Mouse (Mus musculus): ENCODE measurements at regions not wholly inside any gene's neighbourhood (a gene's known extent, or its start where the extent isn't known, plus 50 kb on each side); places are given as distances from the start of the nearest gene placed in this dataset.
A peak's percentile ranks its signal among the peaks of the same experiment; 100 is the strongest.

DNA sequence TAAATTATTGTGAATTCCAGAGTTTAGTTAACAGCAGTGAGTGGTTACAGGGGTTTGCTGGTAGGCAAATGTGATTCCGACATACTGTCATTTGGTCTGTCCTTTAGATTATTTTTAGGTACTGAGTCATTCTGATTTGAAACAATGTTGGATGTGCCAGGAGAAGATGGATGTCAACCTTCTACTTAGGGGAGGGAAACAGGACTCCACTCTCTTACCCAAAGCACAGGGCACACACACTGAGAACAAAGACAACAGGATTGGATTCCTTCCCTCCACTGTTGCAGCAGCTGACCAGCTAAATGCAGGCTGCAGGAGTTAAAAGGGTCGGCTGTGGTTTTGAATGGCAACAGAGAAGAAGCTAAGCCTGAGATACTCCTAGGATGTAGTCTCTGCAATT, 186.7 kb upstream of the Pter start:
- no peak overlapping the region for H3K4me3 ChIP-seq (ENCODE audit: control insufficient read depth in 1 of 2, insufficient read depth in 1 of 2, low read depth in 1 of 2, low read length in 2 of 2)
- H3K4me2 ChIP-seq (ENCODE audit: low read length) = no peak overlapping the region
- H3K9ac ChIP-seq (ENCODE audit: low read length) = no peak overlapping the region
- no peaks in the 10 kb centered on the region for H3K36me3 ChIP-seq (ENCODE audit: control insufficient read depth, insufficient read depth, low read length)
- peaks cover 4 to 6% of the 10 kb centered on the region in 2 experiments for H3K4me1 ChIP-seq (ENCODE audit: control insufficient read depth in 2 of 2, insufficient read depth in 2 of 2, low read length in 2 of 2)
- peak overlapping the region; percentile 25 to 48; a peak in 2 of 4 replicates for H3K27ac ChIP-seq (replicated peaks in 1 of 2; ENCODE audit: control insufficient read depth in 1 of 2, insufficient read depth in 1 of 2, low read depth in 2 of 2, low read length in 2 of 2)
- H3K9me3 ChIP-seq (ENCODE audit: control insufficient read depth, low read length) = no peaks in the 10 kb centered on the region; the same call in 1 of the 2 replicates
- H3K27me3 ChIP-seq (ENCODE audit: control insufficient read depth, insufficient read depth, low read length) = no peaks in the 10 kb centered on the region
- WGBS = 23% methylated on average over 2 of the region's 2 CpGs
- ATAC-seq (ENCODE audit: insufficient number of reproducible peaks, insufficient read depth, low FRiP score, low read depth) = no peak

DNA sequence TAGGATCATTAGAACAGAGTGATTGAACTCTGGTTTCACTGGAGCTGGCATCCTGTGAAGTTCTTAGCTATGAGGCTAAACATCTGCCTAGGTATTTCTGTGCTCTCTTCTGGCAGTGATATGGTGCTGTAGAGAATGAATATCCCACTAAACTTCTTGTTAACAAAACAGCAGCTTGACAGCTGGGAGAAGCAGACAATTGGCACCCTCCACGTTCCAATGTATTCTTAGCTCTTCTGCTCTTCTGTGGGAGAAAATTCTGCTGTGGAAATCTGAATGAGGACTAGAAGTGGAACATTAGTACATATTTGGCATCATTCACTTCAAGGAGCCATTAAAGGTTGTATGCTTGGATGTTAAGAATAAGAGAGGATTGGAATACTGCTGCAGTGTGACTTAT, 177.0 kb upstream of the Pter start:
- Histone ChIP-seq H3K4me2 (ENCODE audit: low read length) (no peak overlapping the region), H3K4me3 (ENCODE audit: control insufficient read depth in 1 of 2, insufficient read depth in 1 of 2, low read depth in 1 of 2, low read length in 2 of 2) (no peak overlapping the region), H3K4me1 (ENCODE audit: control insufficient read depth in 2 of 2, insufficient read depth in 2 of 2, low read length in 2 of 2) (peaks cover 4 to 16% of the 10 kb centered on the region in 2 experiments; a peak in 2 of 4 replicates), H3K27me3 (ENCODE audit: control insufficient read depth, insufficient read depth, low read length) (no peaks in the 10 kb centered on the region), H3K36me3 (ENCODE audit: control insufficient read depth, insufficient read depth, low read length) (no peaks in the 10 kb centered on the region), H3K9me3 (ENCODE audit: control insufficient read depth, low read length) (no peaks in the 10 kb centered on the region), H3K9ac (ENCODE audit: low read length) (no peak overlapping the region), H3K27ac (replicated peaks in 1 of 2; ENCODE audit: control insufficient read depth in 1 of 2, insufficient read depth in 1 of 2, low read depth in 2 of 2, low read length in 2 of 2) (peak overlapping the region in 1 of 2 experiments; percentile 6; a peak in 1 of 4 replicates)
- no peak for ATAC-seq (ENCODE audit: insufficient number of reproducible peaks, insufficient read depth, low FRiP score, low read depth)
- WGBS = 21% methylated on average over 1 of the region's 1 CpGs

DNA sequence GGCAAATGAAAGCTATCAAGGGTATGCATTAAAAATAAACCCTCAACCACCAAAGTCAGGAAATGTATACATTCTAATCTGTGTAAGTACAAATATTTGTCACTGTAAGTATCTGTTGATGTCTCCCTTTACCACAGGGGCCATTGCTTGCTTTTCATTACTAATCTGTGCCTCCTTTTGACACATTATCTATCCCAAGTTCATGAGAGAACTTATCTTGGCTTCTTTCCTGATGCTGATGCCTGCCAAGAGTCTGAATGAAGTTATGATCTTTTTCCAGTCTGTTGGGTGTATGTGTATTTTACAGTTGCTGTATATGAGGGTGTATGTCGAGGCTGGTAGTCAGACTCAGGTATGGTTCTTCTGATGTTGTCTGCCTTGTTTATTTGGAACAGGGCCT, 165.0 kb upstream of the Pter start:
- Histone ChIP-seq H3K4me2 (ENCODE audit: low read length) (no peak overlapping the region), H3K4me1 (ENCODE audit: control insufficient read depth in 2 of 2, insufficient read depth in 2 of 2, low read length in 2 of 2) (no peaks in the 10 kb centered on the region; a peak in 2 of 4 replicates), H3K9me3 (ENCODE audit: control insufficient read depth, low read length) (no peaks in the 10 kb centered on the region), H3K4me3 (ENCODE audit: control insufficient read depth in 1 of 2, insufficient read depth in 1 of 2, low read depth in 1 of 2, low read length in 2 of 2) (no peak overlapping the region), H3K27me3 (ENCODE audit: control insufficient read depth, insufficient read depth, low read length) (no peaks in the 10 kb centered on the region), H3K27ac (replicated peaks in 1 of 2; ENCODE audit: control insufficient read depth in 1 of 2, insufficient read depth in 1 of 2, low read depth in 2 of 2, low read length in 2 of 2) (no peak overlapping the region), H3K36me3 (ENCODE audit: control insufficient read depth, insufficient read depth, low read length) (no peaks in the 10 kb centered on the region), H3K9ac (ENCODE audit: low read length) (no peak overlapping the region)
- 52% methylated on average over 1 of the region's 1 CpGs for WGBS
- ATAC-seq (ENCODE audit: insufficient number of reproducible peaks, insufficient read depth, low FRiP score, low read depth) = no peak

DNA sequence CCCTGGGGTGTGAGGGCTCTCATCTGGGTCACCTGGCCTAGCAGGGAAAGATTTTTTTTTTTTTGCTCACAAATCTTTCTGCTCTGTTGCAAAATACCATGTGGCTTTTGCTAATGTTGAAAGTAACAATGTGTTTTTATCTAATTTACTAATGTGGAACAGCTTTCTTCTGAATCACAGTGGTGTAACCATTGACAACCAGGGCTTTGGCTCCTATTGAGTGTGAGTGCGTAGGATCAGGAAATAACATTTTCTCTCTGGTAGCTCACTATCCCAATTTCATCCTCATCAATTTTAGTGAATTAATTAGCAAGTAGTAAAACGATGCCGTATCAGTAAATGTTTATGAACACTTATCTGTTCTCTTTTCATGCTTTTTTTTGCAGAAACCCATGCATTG, 163.9 kb upstream of the Pter start:
- Histone ChIP-seq H3K27ac (replicated peaks in 1 of 2; ENCODE audit: control insufficient read depth in 1 of 2, insufficient read depth in 1 of 2, low read depth in 2 of 2, low read length in 2 of 2) (no peak overlapping the region), H3K9ac (ENCODE audit: low read length) (no peak overlapping the region), H3K36me3 (ENCODE audit: control insufficient read depth, insufficient read depth, low read length) (no peaks in the 10 kb centered on the region), H3K9me3 (ENCODE audit: control insufficient read depth, low read length) (no peaks in the 10 kb centered on the region), H3K27me3 (ENCODE audit: control insufficient read depth, insufficient read depth, low read length) (no peaks in the 10 kb centered on the region), H3K4me2 (ENCODE audit: low read length) (no peak overlapping the region), H3K4me3 (ENCODE audit: control insufficient read depth in 1 of 2, insufficient read depth in 1 of 2, low read depth in 1 of 2, low read length in 2 of 2) (no peak overlapping the region), H3K4me1 (ENCODE audit: control insufficient read depth in 2 of 2, insufficient read depth in 2 of 2, low read length in 2 of 2) (no peaks in the 10 kb centered on the region; a peak in 2 of 4 replicates)
- 90% methylated on average over 3 of the region's 3 CpGs for WGBS
- ATAC-seq (ENCODE audit: insufficient number of reproducible peaks, insufficient read depth, low FRiP score, low read depth) = no peak

DNA sequence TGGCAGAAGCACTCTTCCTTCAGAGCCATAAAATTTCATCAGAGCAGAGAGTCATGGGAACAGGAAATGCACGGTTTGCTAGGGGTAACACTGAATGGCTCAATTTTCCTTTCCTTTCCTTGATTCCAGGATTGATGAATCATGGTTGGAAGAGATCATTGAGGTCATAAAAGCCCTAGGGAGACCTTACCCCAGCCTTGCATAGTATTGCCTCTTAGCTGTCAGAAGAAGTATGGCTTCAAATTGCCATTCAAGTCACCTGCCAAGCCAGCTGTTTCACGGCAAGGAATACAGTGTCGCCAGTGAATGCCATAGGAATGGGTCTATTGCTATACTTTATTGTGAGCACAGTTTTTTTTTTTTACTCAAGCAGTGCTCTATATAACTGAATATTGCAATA, 162.4 kb upstream of the Pter start:
- Histone ChIP-seq H3K36me3 (ENCODE audit: control insufficient read depth, insufficient read depth, low read length) (no peaks in the 10 kb centered on the region), H3K4me2 (ENCODE audit: low read length) (no peak overlapping the region), H3K4me3 (ENCODE audit: control insufficient read depth in 1 of 2, insufficient read depth in 1 of 2, low read depth in 1 of 2, low read length in 2 of 2) (no peak overlapping the region), H3K27ac (replicated peaks in 1 of 2; ENCODE audit: control insufficient read depth in 1 of 2, insufficient read depth in 1 of 2, low read depth in 2 of 2, low read length in 2 of 2) (no peak overlapping the region), H3K9ac (ENCODE audit: low read length) (no peak overlapping the region), H3K27me3 (ENCODE audit: control insufficient read depth, insufficient read depth, low read length) (no peaks in the 10 kb centered on the region), H3K9me3 (ENCODE audit: control insufficient read depth, low read length) (no peaks in the 10 kb centered on the region), H3K4me1 (ENCODE audit: control insufficient read depth in 2 of 2, insufficient read depth in 2 of 2, low read length in 2 of 2) (no peaks in the 10 kb centered on the region; a peak in 2 of 4 replicates)
- ATAC-seq (ENCODE audit: insufficient number of reproducible peaks, insufficient read depth, low FRiP score, low read depth) = no peak
- 84% methylated on average over 3 of the region's 3 CpGs for WGBS

DNA sequence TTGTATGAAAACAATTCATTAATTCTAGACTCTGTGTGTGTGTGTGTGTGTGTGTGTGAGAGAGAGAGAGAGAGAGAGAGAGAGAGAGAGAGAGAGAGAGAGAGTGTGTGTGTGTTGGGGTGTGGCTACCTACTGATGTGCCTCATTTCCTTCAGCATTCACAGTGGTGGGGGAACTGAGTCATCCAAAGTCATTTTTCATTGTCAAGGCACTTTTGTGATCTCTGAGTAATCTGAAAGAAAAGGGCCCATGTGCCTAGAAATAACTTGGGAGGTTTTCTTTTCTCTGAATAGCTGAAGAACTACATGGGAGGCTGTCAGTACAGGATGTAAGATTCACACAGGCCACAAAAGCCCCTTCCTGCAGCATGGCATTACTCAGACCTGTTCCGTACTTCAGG, 159.3 kb upstream of the Pter start:
- Histone ChIP-seq H3K4me2 (ENCODE audit: low read length) (no peak overlapping the region), H3K27me3 (ENCODE audit: control insufficient read depth, insufficient read depth, low read length) (no peaks in the 10 kb centered on the region)

DNA sequence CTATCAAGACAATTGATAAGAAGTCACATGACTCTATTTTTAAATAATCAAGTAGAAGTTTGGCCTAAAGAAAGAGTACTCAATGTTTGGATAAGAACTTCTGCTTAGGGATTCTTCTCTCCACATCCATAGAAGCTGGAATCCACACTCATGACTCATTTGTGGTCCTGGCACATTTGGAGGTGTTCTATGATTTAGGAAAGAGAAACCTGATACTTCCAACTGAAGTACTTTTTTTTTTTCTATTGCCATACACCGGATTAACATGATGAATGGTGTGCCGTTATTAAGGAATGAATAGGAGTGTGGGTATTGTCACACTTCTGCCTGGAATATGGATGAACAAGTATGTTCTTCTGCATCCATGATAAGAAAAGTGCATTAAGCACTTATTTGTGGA, 158.5 kb upstream of the Pter start:
- Histone ChIP-seq H3K9ac (ENCODE audit: low read length) (no peak overlapping the region), H3K36me3 (ENCODE audit: control insufficient read depth, insufficient read depth, low read length) (no peaks in the 10 kb centered on the region), H3K4me2 (ENCODE audit: low read length) (no peak overlapping the region), H3K4me3 (ENCODE audit: control insufficient read depth in 1 of 2, insufficient read depth in 1 of 2, low read depth in 1 of 2, low read length in 2 of 2) (no peak overlapping the region), H3K9me3 (ENCODE audit: control insufficient read depth, low read length) (no peaks in the 10 kb centered on the region), H3K4me1 (ENCODE audit: control insufficient read depth in 2 of 2, insufficient read depth in 2 of 2, low read length in 2 of 2) (no peaks in the 10 kb centered on the region), H3K27ac (replicated peaks in 1 of 2; ENCODE audit: control insufficient read depth in 1 of 2, insufficient read depth in 1 of 2, low read depth in 2 of 2, low read length in 2 of 2) (no peak overlapping the region), H3K27me3 (ENCODE audit: control insufficient read depth, insufficient read depth, low read length) (no peaks in the 10 kb centered on the region)
- no peak for ATAC-seq (ENCODE audit: insufficient number of reproducible peaks, insufficient read depth, low FRiP score, low read depth)
- WGBS = 78% methylated on average over 2 of the region's 2 CpGs

More for the DNA sequence above, 159.3 kb upstream of the Pter start:
- Histone ChIP-seq H3K4me1 (ENCODE audit: control insufficient read depth in 2 of 2, insufficient read depth in 2 of 2, low read length in 2 of 2) (no peaks in the 10 kb centered on the region; a peak in 1 of 4 replicates), H3K36me3 (ENCODE audit: control insufficient read depth, insufficient read depth, low read length) (no peaks in the 10 kb centered on the region), H3K9me3 (ENCODE audit: control insufficient read depth, low read length) (no peaks in the 10 kb centered on the region), H3K27ac (replicated peaks in 1 of 2; ENCODE audit: control insufficient read depth in 1 of 2, insufficient read depth in 1 of 2, low read depth in 2 of 2, low read length in 2 of 2) (no peak overlapping the region), H3K9ac (ENCODE audit: low read length) (no peak overlapping the region), H3K4me3 (ENCODE audit: control insufficient read depth in 1 of 2, insufficient read depth in 1 of 2, low read depth in 1 of 2, low read length in 2 of 2) (no peak overlapping the region)
- no peak for ATAC-seq (ENCODE audit: insufficient number of reproducible peaks, insufficient read depth, low FRiP score, low read depth)
- 68% methylated on average over 1 of the region's 1 CpGs for WGBS

DNA sequence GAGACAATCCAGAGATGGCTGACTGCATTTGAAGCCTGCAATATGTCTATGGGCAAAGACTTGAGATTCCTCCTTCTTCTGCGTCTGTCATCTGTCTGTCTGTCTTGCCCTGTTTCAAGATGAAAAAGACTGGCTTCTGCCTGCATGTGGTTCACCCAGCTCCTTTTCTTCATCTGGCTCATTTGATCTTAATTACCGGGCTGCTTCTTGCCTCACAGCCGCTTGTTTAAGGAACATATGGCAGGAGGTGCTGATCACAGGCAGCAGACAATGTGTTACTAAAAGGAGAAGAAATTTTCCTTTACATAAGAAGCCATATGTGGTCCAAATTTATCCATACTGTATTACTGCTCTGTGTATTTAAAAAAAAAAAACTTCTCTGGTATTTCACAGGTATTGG, 147.0 kb upstream of the Pter start:
- Histone ChIP-seq H3K36me3 (ENCODE audit: control insufficient read depth, insufficient read depth, low read length) (no peaks in the 10 kb centered on the region), H3K9ac (ENCODE audit: low read length) (no peak overlapping the region), H3K4me1 (ENCODE audit: control insufficient read depth in 2 of 2, insufficient read depth in 2 of 2, low read length in 2 of 2) (no peaks in the 10 kb centered on the region; a peak in 1 of 4 replicates), H3K27me3 (ENCODE audit: control insufficient read depth, insufficient read depth, low read length) (no peaks in the 10 kb centered on the region), H3K27ac (replicated peaks in 1 of 2; ENCODE audit: control insufficient read depth in 1 of 2, insufficient read depth in 1 of 2, low read depth in 2 of 2, low read length in 2 of 2) (no peak overlapping the region), H3K9me3 (ENCODE audit: control insufficient read depth, low read length) (no peaks in the 10 kb centered on the region), H3K4me3 (ENCODE audit: control insufficient read depth in 1 of 2, insufficient read depth in 1 of 2, low read depth in 1 of 2, low read length in 2 of 2) (no peak overlapping the region), H3K4me2 (ENCODE audit: low read length) (no peak overlapping the region)
- 77% methylated on average over 3 of the region's 3 CpGs for WGBS
- no peak for ATAC-seq (ENCODE audit: insufficient number of reproducible peaks, insufficient read depth, low FRiP score, low read depth)
